Mouse (Mus musculus): ENCODE measurements around the gene Ttpal. TPM values are rescaled to one million over a fixed set of nuclear protein-coding genes. Genes with fewer than 3 reads are reported as not detected.

Ttpal gene
- 45.3 and 47.2 TPM in 2 replicates for polyA plus RNA-seq (2014; fragmentation: Nextera tagmentation; extraction: Ambion mirVana)

DNA sequence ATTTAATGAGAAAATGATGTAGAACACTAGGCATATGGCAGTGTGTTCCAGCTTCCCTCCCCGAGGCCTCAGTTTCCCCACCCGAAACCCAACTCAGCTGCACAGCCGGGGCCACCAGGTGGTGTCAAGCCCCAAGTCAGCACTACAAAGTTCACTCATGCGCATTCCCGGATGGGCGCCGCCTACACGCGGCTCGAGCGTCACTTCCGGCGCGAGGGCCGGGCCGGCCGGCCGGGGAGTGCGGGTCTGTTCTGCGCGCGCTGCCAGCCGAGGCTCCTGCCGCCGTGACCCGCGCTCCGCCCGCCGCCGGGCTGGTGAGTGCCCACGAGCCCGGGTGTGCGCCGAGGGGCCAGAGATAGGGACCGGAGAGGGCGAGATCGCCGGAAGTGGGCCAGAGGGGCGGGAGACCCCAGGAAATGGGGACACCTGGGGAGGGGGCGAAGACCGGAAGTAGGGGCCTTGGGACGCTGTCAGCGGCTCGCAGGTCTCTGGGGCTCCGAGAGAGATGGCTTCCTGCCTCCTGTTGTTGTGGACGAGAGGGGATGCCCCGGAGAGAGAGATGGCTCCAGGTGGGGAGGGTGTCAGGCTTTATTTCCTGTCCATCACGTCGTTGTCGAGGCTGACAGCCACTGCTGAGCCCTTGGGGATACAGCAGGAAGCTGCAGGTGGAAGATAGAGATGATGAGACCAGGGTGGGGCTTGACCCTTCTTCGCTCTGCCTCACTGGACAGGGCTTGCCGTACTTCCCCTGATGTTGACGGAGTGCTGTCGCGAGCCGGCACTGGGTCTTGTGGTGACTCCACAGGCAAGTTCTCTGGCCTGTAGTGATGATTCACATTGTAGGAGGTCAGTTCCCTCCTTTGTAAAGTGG is at the start of gene Ttpal:
Gene Ttpal (plus strand): TSS at position 214 of the 871 bp plus-strand sequence.
- WGBS: 2% methylated on average over 57 of the region's 57 CpGs
- peak; percentile 91 for ATAC-seq (replicated peaks; ENCODE audit: insufficient number of reproducible peaks, low FRiP score, low TSS enrichment, low read depth)

DNA sequence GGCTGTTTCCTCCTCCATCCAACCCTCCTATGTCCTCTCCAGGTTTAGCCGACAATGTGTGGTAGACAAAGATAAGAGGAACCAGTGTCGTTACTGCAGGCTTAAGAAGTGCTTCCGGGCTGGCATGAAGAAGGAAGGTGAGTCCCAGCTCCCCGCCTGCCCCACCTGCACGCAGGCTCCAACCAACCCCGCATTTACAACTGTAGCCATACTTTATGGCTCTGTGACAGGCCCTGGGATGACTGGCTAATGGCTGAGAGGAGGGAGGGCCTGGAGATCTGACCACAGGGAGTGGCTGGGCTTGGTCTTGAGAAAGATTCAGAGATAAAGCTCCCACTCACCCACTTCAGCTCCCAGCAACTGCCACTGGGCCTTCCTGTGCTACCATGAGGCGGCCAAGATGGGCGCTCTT is 49.6 kb upstream of the Ttpal start:
- Histone ChIP-seq H3K27me3 (ENCODE audit: control insufficient read depth, insufficient read depth, low read length) (no peaks in the 10 kb centered on the region), H3K9me3 (replicated peaks; ENCODE audit: control insufficient read depth, low read length) (no peaks in the 10 kb centered on the region), H3K4me2 (ENCODE audit: low read depth, low read length) (no peak overlapping the region), H3K4me1 (ENCODE audit: control insufficient read depth, insufficient read depth, low read length) (no peaks in the 10 kb centered on the region), H3K4me3 (ENCODE audit: low read depth, low read length) (no peak overlapping the region), H3K9ac (replicated peaks; ENCODE audit: low read length) (no peak overlapping the region), H3K36me3 (replicated peaks; ENCODE audit: control insufficient read depth, insufficient read depth, low read depth, low read length) (no peaks in the 10 kb centered on the region), H3K27ac (replicated peaks; ENCODE audit: low read depth, low read length) (no peak overlapping the region)
- DNase-seq (ENCODE audit: low spot score): no peak
- 77% methylated on average over 8 of the region's 8 CpGs for WGBS
- ATAC-seq (replicated peaks; ENCODE audit: insufficient number of reproducible peaks, low FRiP score, low TSS enrichment, low read depth): no peak

More for the DNA sequence above, at the start of gene Ttpal:
- Histone ChIP-seq H3K4me3 (ENCODE audit: low read depth, low read length) (peak within 1 kb of the TSS; percentile 65), H3K27ac (replicated peaks; ENCODE audit: low read depth, low read length) (peak within 1 kb of the TSS; percentile 78; the same call in 1 of the 2 replicates), H3K27me3 (ENCODE audit: control insufficient read depth, insufficient read depth, low read length) (no peaks in the 10 kb centered on the region), H3K9me3 (replicated peaks; ENCODE audit: control insufficient read depth, low read length) (no peaks in the 10 kb centered on the region), H3K36me3 (replicated peaks; ENCODE audit: control insufficient read depth, insufficient read depth, low read depth, low read length) (no peaks in the 10 kb centered on the region), H3K4me1 (ENCODE audit: control insufficient read depth, insufficient read depth, low read length) (no peaks in the 10 kb centered on the region; the same call in 1 of the 2 replicates), H3K4me2 (ENCODE audit: low read depth, low read length) (peak within 1 kb of the TSS; percentile 90), H3K9ac (replicated peaks; ENCODE audit: low read length) (peak within 1 kb of the TSS; percentile 93)
- DNase-seq (ENCODE audit: low spot score): peak; percentile 92

- no peaks in the 10 kb centered on the region for H3K9me3 ChIP-seq (replicated peaks; ENCODE audit: control insufficient read depth, low read length)
- WGBS: 78% methylated on average over 4 of the region's 4 CpGs
- no peak for ATAC-seq (replicated peaks; ENCODE audit: insufficient number of reproducible peaks, low FRiP score, low TSS enrichment, low read depth)
These were observed 47.6 kb upstream of the Ttpal start for GRCm38 (mm10) chr2:163554425-163554982.

DNA sequence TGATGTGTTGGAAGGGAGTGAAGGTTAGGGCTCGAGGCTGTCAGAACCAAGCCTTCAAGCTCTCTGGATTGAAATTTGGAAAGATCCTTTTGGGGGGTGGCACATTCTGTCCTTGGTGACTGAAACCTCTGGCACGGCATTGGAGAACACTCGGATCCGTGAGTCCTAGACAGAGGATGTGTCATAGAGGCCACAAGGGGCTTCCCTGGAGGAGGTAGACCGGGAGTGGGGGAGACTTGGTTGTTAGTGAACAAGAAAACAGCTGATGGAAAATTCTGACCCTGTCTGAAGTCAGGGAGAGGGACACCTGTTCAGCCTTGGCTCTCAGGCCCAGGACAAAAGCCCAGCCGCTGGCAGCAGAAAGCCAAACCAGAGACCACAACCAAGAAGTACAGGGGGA is 47.1 kb upstream of the Ttpal start:
- 85% methylated on average over 6 of the region's 6 CpGs for WGBS
- no peak overlapping the region for H3K27ac ChIP-seq (replicated peaks; ENCODE audit: low read depth, low read length)
- DNase-seq (ENCODE audit: low spot score) (no peak), ATAC-seq (replicated peaks; ENCODE audit: insufficient number of reproducible peaks, low FRiP score, low TSS enrichment, low read depth) (no peak)
- no peaks in the 10 kb centered on the region for H3K27me3 ChIP-seq (ENCODE audit: control insufficient read depth, insufficient read depth, low read length)
- H3K36me3 ChIP-seq (replicated peaks; ENCODE audit: control insufficient read depth, insufficient read depth, low read depth, low read length): no peaks in the 10 kb centered on the region
- H3K4me1 ChIP-seq (ENCODE audit: control insufficient read depth, insufficient read depth, low read length): no peaks in the 10 kb centered on the region
- no peak overlapping the region for H3K4me3 ChIP-seq (ENCODE audit: low read depth, low read length)
- no peaks in the 10 kb centered on the region for H3K9me3 ChIP-seq (replicated peaks; ENCODE audit: control insufficient read depth, low read length)
- H3K9ac ChIP-seq (replicated peaks; ENCODE audit: low read length): no peak overlapping the region
- no peak overlapping the region for H3K4me2 ChIP-seq (ENCODE audit: low read depth, low read length)

More at GRCm38 (mm10) chr2:163554425-163554982, 47.6 kb upstream of the Ttpal start:
- no peak overlapping the region for H3K4me3 ChIP-seq (ENCODE audit: low read depth, low read length)
- H3K9ac ChIP-seq (replicated peaks; ENCODE audit: low read length): no peak overlapping the region
- DNase-seq (ENCODE audit: low spot score): no peak
- no peaks in the 10 kb centered on the region for H3K4me1 ChIP-seq (ENCODE audit: control insufficient read depth, insufficient read depth, low read length)
- no peak overlapping the region for H3K27ac ChIP-seq (replicated peaks; ENCODE audit: low read depth, low read length)
- no peak overlapping the region for H3K4me2 ChIP-seq (ENCODE audit: low read depth, low read length)
- H3K27me3 ChIP-seq (ENCODE audit: control insufficient read depth, insufficient read depth, low read length): no peaks in the 10 kb centered on the region
- no peaks in the 10 kb centered on the region for H3K36me3 ChIP-seq (replicated peaks; ENCODE audit: control insufficient read depth, insufficient read depth, low read depth, low read length)

DNA sequence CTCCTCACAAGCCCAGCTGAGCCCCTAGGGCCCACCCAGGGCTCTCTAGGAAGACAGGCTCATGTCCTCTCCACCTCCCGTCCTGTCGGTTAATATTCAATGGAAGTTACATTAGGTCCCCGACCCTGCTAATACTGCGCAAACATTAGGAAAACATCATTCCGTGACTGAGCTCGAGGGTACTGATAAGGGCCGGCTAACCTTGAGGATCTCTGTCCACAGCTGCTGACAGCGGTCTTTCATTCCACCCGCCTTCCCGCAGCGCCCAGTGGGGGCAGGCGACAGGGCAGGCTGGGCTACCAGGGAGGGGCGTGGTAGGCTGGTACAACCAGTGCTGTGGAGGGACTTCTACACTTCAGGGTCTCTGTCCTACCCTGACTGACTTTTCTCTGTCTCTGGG is 46.7 kb upstream of the Ttpal start:
- Histone ChIP-seq H3K36me3 (replicated peaks; ENCODE audit: control insufficient read depth, insufficient read depth, low read depth, low read length) (no peaks in the 10 kb centered on the region), H3K9ac (replicated peaks; ENCODE audit: low read length) (no peak overlapping the region), H3K9me3 (replicated peaks; ENCODE audit: control insufficient read depth, low read length) (no peaks in the 10 kb centered on the region), H3K4me3 (ENCODE audit: low read depth, low read length) (no peak overlapping the region), H3K4me2 (ENCODE audit: low read depth, low read length) (no peak overlapping the region), H3K27me3 (ENCODE audit: control insufficient read depth, insufficient read depth, low read length) (no peaks in the 10 kb centered on the region), H3K27ac (replicated peaks; ENCODE audit: low read depth, low read length) (no peak overlapping the region), H3K4me1 (ENCODE audit: control insufficient read depth, insufficient read depth, low read length) (no peaks in the 10 kb centered on the region)
- 78% methylated on average over 13 of the region's 13 CpGs for WGBS
- no peak for DNase-seq (ENCODE audit: low spot score)
- ATAC-seq (replicated peaks; ENCODE audit: insufficient number of reproducible peaks, low FRiP score, low TSS enrichment, low read depth): no peak

DNA sequence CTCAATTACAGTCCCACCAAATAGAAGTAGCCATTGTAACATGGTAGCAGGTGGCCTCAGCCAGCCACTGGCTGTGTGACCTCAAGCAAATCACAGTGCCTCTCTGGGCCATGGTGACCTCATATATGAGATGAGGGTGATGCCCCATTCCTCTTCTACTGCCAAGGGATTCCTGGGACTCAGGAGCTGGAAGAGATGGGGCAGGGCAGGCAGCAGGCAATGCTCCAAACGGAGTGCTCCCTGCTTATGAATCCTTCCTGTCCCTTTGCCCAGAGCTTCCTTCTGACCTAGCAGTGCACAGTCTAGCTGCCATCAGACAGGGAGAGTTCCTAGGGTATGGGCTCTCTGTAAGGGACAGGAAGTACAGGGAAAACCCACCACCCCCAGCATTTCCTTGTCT is 43.6 kb upstream of the Ttpal start:
- no peak overlapping the region for H3K27ac ChIP-seq (replicated peaks; ENCODE audit: low read depth, low read length)
- no peaks in the 10 kb centered on the region for H3K36me3 ChIP-seq (replicated peaks; ENCODE audit: control insufficient read depth, insufficient read depth, low read depth, low read length)
- H3K4me2 ChIP-seq (ENCODE audit: low read depth, low read length): no peak overlapping the region
- DNase-seq (ENCODE audit: low spot score): no peak
- H3K4me1 ChIP-seq (ENCODE audit: control insufficient read depth, insufficient read depth, low read length): no peaks in the 10 kb centered on the region
- H3K27me3 ChIP-seq (ENCODE audit: control insufficient read depth, insufficient read depth, low read length): no peaks in the 10 kb centered on the region
- ATAC-seq (replicated peaks; ENCODE audit: insufficient number of reproducible peaks, low FRiP score, low TSS enrichment, low read depth): no peak
- no peak overlapping the region for H3K4me3 ChIP-seq (ENCODE audit: low read depth, low read length)
- H3K9me3 ChIP-seq (replicated peaks; ENCODE audit: control insufficient read depth, low read length): no peaks in the 10 kb centered on the region
- WGBS: 73% methylated on average over 1 of the region's 1 CpGs
- no peak overlapping the region for H3K9ac ChIP-seq (replicated peaks; ENCODE audit: low read length)

- no peak overlapping the region for H3K4me3 ChIP-seq (ENCODE audit: low read depth, low read length)
- H3K36me3 ChIP-seq (replicated peaks; ENCODE audit: control insufficient read depth, insufficient read depth, low read depth, low read length): no peaks in the 10 kb centered on the region
- DNase-seq (ENCODE audit: low spot score): no peak
- no peaks in the 10 kb centered on the region for H3K9me3 ChIP-seq (replicated peaks; ENCODE audit: control insufficient read depth, low read length)
- H3K27me3 ChIP-seq (ENCODE audit: control insufficient read depth, insufficient read depth, low read length): no peaks in the 10 kb centered on the region
- H3K4me1 ChIP-seq (ENCODE audit: control insufficient read depth, insufficient read depth, low read length): no peaks in the 10 kb centered on the region
- H3K27ac ChIP-seq (replicated peaks; ENCODE audit: low read depth, low read length): no peak overlapping the region
- H3K4me2 ChIP-seq (ENCODE audit: low read depth, low read length): no peak overlapping the region
- ATAC-seq (replicated peaks; ENCODE audit: insufficient number of reproducible peaks, low FRiP score, low TSS enrichment, low read depth): no peak
- WGBS: 80% methylated on average over 5 of the region's 5 CpGs
- H3K9ac ChIP-seq (replicated peaks; ENCODE audit: low read length): no peak overlapping the region
These were observed 42.9 kb upstream of the Ttpal start for GRCm38 (mm10) chr2:163559236-163559635.

DNA sequence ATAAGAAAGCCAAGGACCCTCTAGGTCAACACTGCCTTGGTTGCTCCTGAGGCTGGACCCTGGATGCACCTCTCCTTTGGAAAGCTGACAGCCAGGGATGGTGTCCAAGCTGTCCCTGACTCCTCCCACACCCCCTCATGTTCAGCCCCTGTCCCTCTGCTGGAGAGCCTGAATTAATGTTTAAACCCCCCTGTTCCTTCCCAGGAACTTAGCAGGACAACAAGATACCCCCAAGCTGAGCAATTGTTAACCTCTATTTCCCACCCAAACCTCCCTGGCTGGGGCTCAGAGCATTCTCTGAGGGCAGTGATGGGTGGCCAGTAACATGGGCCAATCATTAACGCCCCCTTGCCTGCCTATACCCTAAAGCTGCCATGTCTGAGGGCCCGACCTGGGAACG is 41.9 kb upstream of the Ttpal start:
- H3K9ac ChIP-seq (replicated peaks; ENCODE audit: low read length): no peak overlapping the region
- no peak overlapping the region for H3K27ac ChIP-seq (replicated peaks; ENCODE audit: low read depth, low read length)
- DNase-seq (ENCODE audit: low spot score) (no peak), ATAC-seq (replicated peaks; ENCODE audit: insufficient number of reproducible peaks, low FRiP score, low TSS enrichment, low read depth) (no peak)
- H3K4me1 ChIP-seq (ENCODE audit: control insufficient read depth, insufficient read depth, low read length): no peaks in the 10 kb centered on the region
- 81% methylated on average over 3 of the region's 3 CpGs for WGBS
- H3K4me2 ChIP-seq (ENCODE audit: low read depth, low read length): no peak overlapping the region
- no peaks in the 10 kb centered on the region for H3K9me3 ChIP-seq (replicated peaks; ENCODE audit: control insufficient read depth, low read length)
- H3K36me3 ChIP-seq (replicated peaks; ENCODE audit: control insufficient read depth, insufficient read depth, low read depth, low read length): no peaks in the 10 kb centered on the region
- no peaks in the 10 kb centered on the region for H3K27me3 ChIP-seq (ENCODE audit: control insufficient read depth, insufficient read depth, low read length)
- H3K4me3 ChIP-seq (ENCODE audit: low read depth, low read length): no peak overlapping the region
